14 mouse cellular contexts compared by ENCODE assay signal in the genomic region with DNA sequence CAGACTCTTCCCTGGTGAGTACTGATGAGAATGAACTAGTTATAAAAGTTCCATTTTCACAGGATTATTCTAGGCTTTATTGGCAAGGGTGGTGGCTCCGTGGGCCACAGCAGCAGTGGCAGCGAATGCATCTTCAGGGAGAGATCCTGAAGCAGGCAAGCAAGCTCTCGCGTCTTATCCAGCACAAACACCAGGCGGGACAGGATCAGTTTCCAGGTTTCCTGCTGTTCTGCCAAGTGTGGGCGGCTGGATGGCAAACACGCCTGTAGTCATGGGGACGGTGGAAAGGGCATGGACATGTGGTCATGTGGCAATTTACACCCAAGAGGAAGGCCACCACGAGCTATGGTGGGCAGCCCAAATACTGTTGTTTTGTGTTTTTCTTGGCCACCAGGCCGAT. TPM values are rescaled to one million over a fixed set of nuclear protein-coding genes. Genes with fewer than 3 reads are reported as not detected.
DNase-seq lines count a peak whose midpoint lies in the region; ATAC-seq and TF ChIP-seq lines count a peak whose summit lies in the region.
"Had no signal": no experiment of that assay in that cellular context is flagged by ENCODE, and none has a peak within 500 bp of the region (broad histone marks: within the 10 kb centered on the region; RNA-seq: fewer than 3 reads in every experiment).

No protein-coding gene starts in this region.

- no peaks in the 10 kb centered on the region for H3K9me3 ChIP-seq in heart, embryonic 13.5 days
- H3K9me3 ChIP-seq in heart, embryonic 10.5 days, result no peaks in the 10 kb centered on the region
- H3K9me3 ChIP-seq: limb, embryonic 10.5 days; midbrain, embryonic 12.5 days had no signal

- TF ChIP-seq CTCF in C2C12 (IDR thresholded peaks at IDR 0.05; ENCODE audit: control insufficient read depth, insufficient read depth, insufficient read length), result no peak

- H3K79me2 ChIP-seq in C2C12 (ENCODE audit: control insufficient read depth, insufficient read depth), result peaks cover 14% of the 10 kb centered on the region

- H3K36me3 ChIP-seq in heart, embryonic 13.5 days, result no peaks in the 10 kb centered on the region
- H3K36me3 ChIP-seq in heart, embryonic 10.5 days, result no peaks in the 10 kb centered on the region
- no peaks in the 10 kb centered on the region for H3K36me3 ChIP-seq in C2C12 (ENCODE audit: control insufficient read depth, insufficient read depth)
- H3K36me3 ChIP-seq: limb, embryonic 10.5 days; midbrain, embryonic 12.5 days had no signal

- H3K4me1 ChIP-seq in heart, embryonic 13.5 days, result peaks cover 15% of the 10 kb centered on the region
- H3K4me1 ChIP-seq in heart, embryonic 10.5 days, result peaks cover 7% of the 10 kb centered on the region

- 37% methylated on average over 10 of the region's 10 CpGs for WGBS in heart, embryonic 13.5 days
- WGBS in heart, embryonic 10.5 days, result 37% methylated on average over 10 of the region's 10 CpGs

- H3ac ChIP-seq in C2C12 (ENCODE audit: control insufficient read depth, insufficient read length, low read depth), result no peak overlapping the region

- peak overlapping the region; percentile 7 for H3K4me2 ChIP-seq in heart, embryonic 13.5 days
- H3K4me2 ChIP-seq: midbrain, embryonic 12.5 days had no signal

- H3K4me3 ChIP-seq in heart, embryonic 13.5 days, result no peak overlapping the region
- H3K4me3 ChIP-seq in heart, embryonic 10.5 days, result no peak overlapping the region
- H3K4me3 ChIP-seq in C2C12 (ENCODE audit: insufficient read depth, poor library complexity, severe bottlenecking), result no peak overlapping the region
- H3K4me3 ChIP-seq: layer of hippocampus, adult 2 months; limb, embryonic 10.5 days; midbrain, embryonic 12.5 days had no signal

- no peak for ATAC-seq in heart, embryonic 13.5 days (ENCODE audit: extremely low read depth, insufficient number of reproducible peaks, low FRiP score, low TSS enrichment)

- H3K79me3 ChIP-seq in C2C12 (ENCODE audit: low read depth), result peaks cover 5% of the 10 kb centered on the region

- no peak overlapping the region for H3K9ac ChIP-seq in heart, embryonic 13.5 days
- H3K9ac ChIP-seq: liver, embryonic 14.5 days; midbrain, embryonic 12.5 days had no signal

- H3K27ac ChIP-seq in heart, embryonic 13.5 days (replicated peaks), result no peak overlapping the region
- H3K27ac ChIP-seq in heart, embryonic 10.5 days, result no peak overlapping the region
- H3K27ac ChIP-seq: layer of hippocampus, adult 2 months; limb, embryonic 10.5 days; liver, embryonic 14.5 days; midbrain, embryonic 12.5 days had no signal

- DNase-seq in heart, embryonic 10.5 days (ENCODE audit: low spot score), result no peak
- DNase-seq in 3134 (ENCODE audit: extremely low read depth, insufficient read length, low spot score), result peak; percentile 16
- peak; percentile 17 for DNase-seq in left cerebral cortex, postnatal 4 days
- no peak for DNase-seq in layer of hippocampus, postnatal 36 days
- DNase-seq in spleen, adult 18-20 months, result no peak
- DNase-seq: adrenal gland, adult 8-10 months; cerebellum, adult 9-10 months; gastrocnemius, postnatal 10 days had no signal

- intact Hi-C loops in left cerebral cortex, postnatal 4 days (cut with DNase I), result loop anchor here (5.0 kb wide), 1 partner anchor 410 kb away; a partner anchor contains a TSS

- H3K27me3 ChIP-seq in heart, embryonic 13.5 days (replicated peaks), result no peaks in the 10 kb centered on the region
- H3K27me3 ChIP-seq in heart, embryonic 10.5 days (ENCODE audit: insufficient read depth, poor library complexity, severe bottlenecking), result no peaks in the 10 kb centered on the region
- H3K27me3 ChIP-seq in C2C12 (ENCODE audit: control insufficient read depth, insufficient read depth, insufficient read length), result no peaks in the 10 kb centered on the region

TF ChIP-seq in C2C12, 6 proteins besides CTCF, POLR2A, EP300 and RAD21:
- TF ChIP-seq MAX (IDR thresholded peaks at IDR 0.05) (no peak), USF1 (IDR thresholded peaks at IDR 0.05; ENCODE audit: low read depth) (peak; percentile 54)

RNA-seq across cellular contexts. Expression of a gene that starts 3.7 kb away (rescaled TPM):
- polyA plus RNA-seq in heart, embryonic 13.5 days (2015; fragmentation: Nextera tagmentation; extraction: Ambion mirVana), result 2.6 and 5.0 TPM in 2 replicates
- 5.2 and 5.4 TPM in 2 replicates for polyA plus RNA-seq in heart, embryonic 10.5 days (2016; fragmentation: Nextera tagmentation; extraction: Ambion mirVana)
- 2.8 TPM for polyA plus RNA-seq in C2C12 (2012; fragmentation: generic; extraction: Trizol)
- total RNA-seq in left cerebral cortex, postnatal 4 days (2021), result 1 to 10 TPM; 1.5 to 2.1 TPM
- under 1 TPM; 0.20 to 0.25 TPM for total RNA-seq in layer of hippocampus, postnatal 36 days (2021)

RNA-seq across cellular contexts. Expression of a gene that starts 47.4 kb away (rescaled TPM):
- 12.0 and 13.0 TPM in 2 replicates for polyA plus RNA-seq in heart, embryonic 13.5 days (2015; fragmentation: Nextera tagmentation; extraction: Ambion mirVana)
- polyA plus RNA-seq in heart, embryonic 10.5 days (2016; fragmentation: Nextera tagmentation; extraction: Ambion mirVana), result 14.6 TPM in 2 replicates
- 6.0 TPM for polyA plus RNA-seq in C2C12 (2012; fragmentation: generic; extraction: Trizol)
- 10 to 100 TPM; 11.2 to 14.1 TPM for total RNA-seq in left cerebral cortex, postnatal 4 days (2021)
- total RNA-seq in layer of hippocampus, postnatal 36 days (2021), result 1 to 10 TPM; 7.5 to 8.3 TPM

Comparison
In these comparisons a context has a peak if more than half of its experiments do, and no peak if none do; other contexts are left out.
1. DNase-seq: peak in 3134 (single experiment) and left cerebral cortex, postnatal 4 days (single experiment); none in heart, embryonic 10.5 days (single experiment), layer of hippocampus, postnatal 36 days (0 of 2) and spleen, adult 18-20 months (0 of 2).